Mouse (Mus musculus) kidney, adult 2 months (tissue): Measurements from ENCODE around the gene Mfsd4b1. TPM values are rescaled to one million over a fixed set of nuclear protein-coding genes. Genes with fewer than 3 reads are reported as not detected.
A peak's percentile ranks its signal among the peaks of the same experiment; 100 is the strongest.

ENCODE experiments used
- DNase-seq: peaks from one replicate; pipeline ENCODE4 v3.0.0; 2021
- H3K27ac ChIP-seq: fragments of 200-500 bp; 2 replicates; pipeline ENCODE4 v1.5.1; 2012; ENCODE audit warnings: low read depth, low read length, control low read depth, inconsistent platforms; ENCODE audit not compliant: insufficient read depth
- H3K27me3 ChIP-seq: fragments of 200-500 bp; replicated peaks from 2 replicates; pipeline ENCODE4 v1.6.1; 2012; ENCODE audit warnings: mild to moderate bottlenecking, moderate library complexity, low read length, inconsistent platforms; ENCODE audit not compliant: control insufficient read depth, insufficient read depth
- H3K36me3 ChIP-seq: fragments of 200-500 bp; 2 replicates; pipeline ENCODE4 v1.6.1; 2012; ENCODE audit warnings: mild to moderate bottlenecking, moderate library complexity, low read length, inconsistent platforms; ENCODE audit not compliant: control insufficient read depth, insufficient read depth
- H3K4me1 ChIP-seq: fragments of 200-500 bp; 2 replicates; pipeline ENCODE4 v1.6.1; 2011; ENCODE audit warnings: low read length; ENCODE audit not compliant: control insufficient read depth, insufficient read depth
- H3K4me3 ChIP-seq: fragments of 200-500 bp; 2 replicates; pipeline ENCODE4 v1.5.1; 2011; ENCODE audit warnings: mild to moderate bottlenecking, low read depth, low read length, control low read depth; ENCODE audit not compliant: insufficient read depth
- CTCF ChIP-seq: fragments of 200-500 bp; conservative IDR thresholded peaks from 2 replicates; pipeline ENCODE4 v1.5.1; 2011; ENCODE audit warnings: low read depth, mild to moderate bottlenecking, control low read depth, low read length, moderate library complexity, mixed read lengths; ENCODE audit not compliant: insufficient read depth, insufficient read length
- POLR2A ChIP-seq: fragments of 200-500 bp; IDR thresholded peaks from one replicate; pipeline ENCODE4 v1.6.1; 2011; ENCODE audit warnings: low read depth, low read length, control low read depth
- WGBS: fragments of 180-500 bp; shearing (Covaris S2); methylation state at CpG from one replicate; pipeline ENCODE4 v1.1.7; 2018; 5-methylcytosine and 5-hydroxymethylcytosine counted together
- polyA plus RNA-seq: library from polyadenylated mRNA; depleted of rRNA; stranded (reverse); fragments of >200 nt; gene quantifications from 2 replicates; pipeline ENCODE4 v1.2.3, GENCODE M21; 2012; rRNA removed

The Mfsd4b1 gene
- polyA plus RNA-seq, result 81.5 and 102 TPM in 2 replicates

- H3K27ac ChIP-seq, result peak within 1 kb of the TSS; percentile 95
- 2% methylated on average over 46 of the region's 46 CpGs for WGBS
- H3K4me3 ChIP-seq, result peak within 1 kb of the TSS; percentile 66
- peak; percentile 19; the same call in 1 of the 2 replicates for TF ChIP-seq CTCF
- TF ChIP-seq POLR2A, result peak; percentile 81
- H3K4me1 ChIP-seq, result peaks cover 10% of the 10 kb centered on the region
- peak; percentile 98 for DNase-seq
- H3K36me3 ChIP-seq, result no peaks in the 10 kb centered on the region
- H3K27me3 ChIP-seq, result no peaks in the 10 kb centered on the region
Observed at GRCm38 (mm10) chr10:40024554-40025428, at the start of gene Mfsd4b1. Mfsd4b1 (minus strand) TSS chr10:40025268.

DNA sequence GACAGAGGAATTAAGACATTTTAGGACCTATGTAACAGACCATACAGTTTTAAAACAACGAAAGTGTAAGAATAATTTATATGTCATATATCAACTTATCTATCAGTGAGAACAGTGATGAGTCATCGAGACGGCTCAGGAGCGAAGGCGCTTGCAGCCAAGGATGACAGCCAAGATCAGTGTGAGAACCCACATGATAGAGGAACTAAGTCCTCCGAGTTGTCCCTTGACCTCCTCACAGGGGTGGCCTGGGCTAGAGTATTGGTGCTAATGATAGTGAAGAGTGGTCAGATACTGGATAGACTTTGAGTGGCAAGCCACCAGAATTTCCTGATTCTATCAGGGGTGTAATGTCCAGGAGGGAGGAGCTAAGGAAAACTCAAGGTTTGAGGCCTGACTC, 48.5 kb upstream of the Mfsd4b1 start:
- Histone ChIP-seq H3K27ac (no peak overlapping the region; the same call in 1 of the 2 replicates), H3K27me3 (no peaks in the 10 kb centered on the region), H3K4me1 (peaks cover 26% of the 10 kb centered on the region), H3K4me3 (no peak overlapping the region), H3K36me3 (no peaks in the 10 kb centered on the region)
- peak; percentile 45 for DNase-seq
- WGBS, result 59% methylated on average over 6 of the region's 6 CpGs
- TF ChIP-seq POLR2A, result no peak
- TF ChIP-seq CTCF, result no peak

DNA sequence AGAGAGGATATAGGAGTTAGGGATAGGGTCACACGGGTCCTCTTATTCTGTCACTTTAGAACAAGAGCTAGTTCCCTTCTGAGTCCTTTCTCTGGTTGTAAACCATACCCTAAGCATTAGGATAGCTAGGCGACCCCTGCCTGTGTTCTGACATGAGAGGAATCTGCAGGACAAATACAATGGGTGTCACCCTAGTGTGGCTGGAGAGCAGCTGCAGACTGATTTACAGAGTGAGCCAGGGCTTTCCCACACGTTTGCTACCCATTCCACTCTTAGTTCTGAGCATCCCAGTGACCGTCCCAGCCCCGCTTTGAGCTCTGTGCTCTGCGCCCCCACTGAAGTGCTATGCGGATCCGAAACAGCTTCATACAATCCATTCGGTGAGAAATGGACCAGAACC, 45.6 kb upstream of the Mfsd4b1 start:
- Histone ChIP-seq H3K4me3 (no peak overlapping the region), H3K27ac (peak overlapping the region; percentile 63), H3K36me3 (no peaks in the 10 kb centered on the region), H3K4me1 (peaks cover 32% of the 10 kb centered on the region), H3K27me3 (no peaks in the 10 kb centered on the region)
- DNase-seq, result no peak
- 79% methylated on average over 9 of the region's 9 CpGs for WGBS
- TF ChIP-seq POLR2A (no peak), CTCF (no peak)

DNA sequence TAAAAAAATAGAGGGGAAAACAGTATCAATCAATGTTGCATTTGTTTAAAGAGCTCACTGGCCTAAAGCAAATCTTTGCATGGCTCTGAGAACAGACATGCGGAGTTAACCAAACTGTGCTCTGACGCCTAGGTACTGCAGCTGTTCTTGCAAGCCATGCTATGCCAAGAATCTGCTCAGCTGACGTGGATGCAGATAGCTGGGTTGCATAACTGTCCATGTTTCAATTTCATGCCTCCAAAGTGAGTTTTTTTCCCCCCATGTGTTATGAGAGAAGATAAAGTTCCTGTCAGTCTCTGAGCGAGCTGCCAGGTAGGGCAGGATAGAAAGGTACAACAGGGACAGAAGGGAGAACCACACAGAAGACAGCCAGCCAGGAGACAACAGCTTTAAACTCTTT, 44.2 kb upstream of the Mfsd4b1 start:
- 45% methylated on average over 4 of the region's 4 CpGs for whole genome bisulfite sequencing
- Histone ChIP-seq H3K27ac (peak overlapping the region; percentile 84), H3K36me3 (no peaks in the 10 kb centered on the region), H3K4me3 (no peak overlapping the region), H3K4me1 (peaks cover 41% of the 10 kb centered on the region), H3K27me3 (no peaks in the 10 kb centered on the region)
- TF ChIP-seq CTCF, result no peak
- TF ChIP-seq POLR2A, result no peak
- peak; percentile 47 for DNase-seq

GRCm38 (mm10) chr10:40068595-40068994, 43.5 kb upstream of the Mfsd4b1 start:
- DNase-seq, result peak; percentile 46
- 37% methylated on average over 10 of the region's 10 CpGs for WGBS
- H3K27ac ChIP-seq, result peak overlapping the region; percentile 64
- no peaks in the 10 kb centered on the region for H3K27me3 ChIP-seq
- peaks cover 45% of the 10 kb centered on the region for H3K4me1 ChIP-seq
- TF ChIP-seq POLR2A, result no peak
- TF ChIP-seq CTCF, result no peak
- H3K36me3 ChIP-seq, result no peaks in the 10 kb centered on the region
- no peak overlapping the region for H3K4me3 ChIP-seq

GRCm38 (mm10) chr10:40067529-40067928, 42.5 kb upstream of the Mfsd4b1 start:
- peaks cover 46% of the 10 kb centered on the region for H3K4me1 ChIP-seq
- H3K27me3 ChIP-seq, result no peaks in the 10 kb centered on the region
- WGBS, result 43% methylated on average over 1 of the region's 1 CpGs
- no peak for TF ChIP-seq POLR2A
- no peak for TF ChIP-seq CTCF
- H3K4me3 ChIP-seq, result no peak overlapping the region
- peak overlapping the region; percentile 58; the same call in 1 of the 2 replicates for H3K27ac ChIP-seq
- DNase-seq, result no peak
- H3K36me3 ChIP-seq, result no peaks in the 10 kb centered on the region

DNA sequence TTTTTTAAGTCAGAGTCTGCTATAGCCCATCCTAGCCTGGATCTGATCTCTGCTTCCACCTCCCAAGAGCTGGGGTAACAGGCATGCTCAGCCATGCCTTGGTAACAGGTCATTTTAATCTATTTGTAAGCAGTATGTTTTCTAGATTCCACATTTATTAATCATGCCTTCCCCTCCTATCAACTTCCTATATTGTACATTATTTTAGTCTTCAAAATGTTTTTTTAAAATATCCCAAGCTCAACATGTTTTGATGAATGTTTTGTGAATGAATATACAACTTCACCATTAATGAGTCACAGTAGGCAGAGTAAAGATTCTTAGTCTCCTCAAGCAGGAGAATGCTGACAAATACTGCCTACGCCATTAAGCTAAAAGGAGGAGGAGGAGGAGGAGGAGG, 42.0 kb upstream of the Mfsd4b1 start:
- Histone ChIP-seq H3K4me1 (peaks cover 49% of the 10 kb centered on the region), H3K27me3 (no peaks in the 10 kb centered on the region), H3K27ac (no peak overlapping the region), H3K4me3 (no peak overlapping the region), H3K36me3 (no peaks in the 10 kb centered on the region)
- TF ChIP-seq CTCF (no peak), POLR2A (no peak)
- DNase-seq, result no peak
- no CpG with 5 or more reads among the region's 1 CpGs for WGBS
